Mouse (Mus musculus): ENCODE measurements at regions not wholly inside any gene's neighbourhood (a gene's known extent, or its start where the extent isn't known, plus 50 kb on each side); places are given as distances from the start of the nearest gene placed in this dataset.

- Histone ChIP-seq H3K27me3 (no peaks in the 10 kb centered on the region), H3K4me3 (no peak overlapping the region), H3K9ac (replicated peaks) (no peak overlapping the region), H3K27ac (replicated peaks) (no peak overlapping the region), H3K4me2 (replicated peaks) (no peak overlapping the region), H3K4me1 (no peaks in the 10 kb centered on the region), H3K36me3 (no peaks in the 10 kb centered on the region), H3K9me3 (no peaks in the 10 kb centered on the region)
- WGBS = 81% methylated on average over 6 of the region's 6 CpGs
- no peak for ATAC-seq (replicated peaks)
Observed at GRCm38 (mm10) chr14:105056171-105056570, 121.0 kb downstream of the Rbm26 start.

GRCm38 (mm10) chr14:105038798-105039197 is 138.3 kb downstream of the Rbm26 start:
- Histone ChIP-seq H3K4me2 (replicated peaks) (no peak overlapping the region), H3K27me3 (no peaks in the 10 kb centered on the region), H3K9ac (replicated peaks) (no peak overlapping the region), H3K4me1 (no peaks in the 10 kb centered on the region), H3K36me3 (no peaks in the 10 kb centered on the region), H3K9me3 (no peaks in the 10 kb centered on the region), H3K4me3 (no peak overlapping the region), H3K27ac (replicated peaks) (no peak overlapping the region)
- ATAC-seq (replicated peaks) = no peak

- 35% methylated on average over 14 of the region's 14 CpGs for WGBS
- H3K4me3 ChIP-seq = no peak overlapping the region
- H3K9ac ChIP-seq (replicated peaks) = no peak overlapping the region
- H3K4me2 ChIP-seq (replicated peaks) = no peak overlapping the region; the same call in 1 of the 2 replicates
- H3K36me3 ChIP-seq = no peaks in the 10 kb centered on the region
- no peaks in the 10 kb centered on the region for H3K4me1 ChIP-seq
- no peak overlapping the region for H3K27ac ChIP-seq (replicated peaks)
- no peaks in the 10 kb centered on the region for H3K9me3 ChIP-seq
- no peak; the same call in 1 of the 2 replicates for ATAC-seq (replicated peaks)
- H3K27me3 ChIP-seq = no peaks in the 10 kb centered on the region
Observed at GRCm38 (mm10) chr14:105034712-105035377, 142.3 kb downstream of the Rbm26 start.

- Histone ChIP-seq H3K9me3 (no peaks in the 10 kb centered on the region), H3K4me3 (no peak overlapping the region), H3K36me3 (no peaks in the 10 kb centered on the region), H3K27ac (replicated peaks) (no peak overlapping the region), H3K4me2 (replicated peaks) (no peak overlapping the region), H3K9ac (replicated peaks) (no peak overlapping the region), H3K27me3 (no peaks in the 10 kb centered on the region), H3K4me1 (no peaks in the 10 kb centered on the region)
- no peak for ATAC-seq (replicated peaks)
- 68% methylated on average over 6 of the region's 6 CpGs for WGBS
Observed at GRCm38 (mm10) chr14:105019971-105020370, 157.2 kb downstream of the Rbm26 start.

- whole genome bisulfite sequencing = 48% methylated on average over 17 of the region's 17 CpGs
- H3K4me3 ChIP-seq = no peak overlapping the region
- H3K36me3 ChIP-seq = no peaks in the 10 kb centered on the region
- no peaks in the 10 kb centered on the region for H3K27me3 ChIP-seq
- ATAC-seq (replicated peaks) = no peak
- H3K27ac ChIP-seq (replicated peaks) = no peak overlapping the region
- H3K9ac ChIP-seq (replicated peaks) = no peak overlapping the region
- no peaks in the 10 kb centered on the region for H3K4me1 ChIP-seq
- H3K9me3 ChIP-seq = no peaks in the 10 kb centered on the region
- no peak overlapping the region for H3K4me2 ChIP-seq (replicated peaks)
Observed at GRCm38 (mm10) chr14:105016089-105016846, 160.9 kb downstream of the Rbm26 start.

- H3K9ac ChIP-seq (replicated peaks) = no peak overlapping the region
- no peak overlapping the region for H3K4me3 ChIP-seq
- H3K27me3 ChIP-seq = no peaks in the 10 kb centered on the region
- WGBS = 86% methylated on average over 2 of the region's 2 CpGs
- no peak for ATAC-seq (replicated peaks)
- no peaks in the 10 kb centered on the region for H3K4me1 ChIP-seq
- H3K9me3 ChIP-seq = no peaks in the 10 kb centered on the region
- H3K4me2 ChIP-seq (replicated peaks) = no peak overlapping the region
- H3K27ac ChIP-seq (replicated peaks) = no peak overlapping the region
- no peaks in the 10 kb centered on the region for H3K36me3 ChIP-seq
Observed at GRCm38 (mm10) chr14:105015278-105015677, 161.8 kb downstream of the Rbm26 start.

- Histone ChIP-seq H3K9me3 (no peaks in the 10 kb centered on the region), H3K36me3 (no peaks in the 10 kb centered on the region), H3K4me3 (no peak overlapping the region), H3K4me1 (no peaks in the 10 kb centered on the region), H3K4me2 (replicated peaks) (no peak overlapping the region), H3K9ac (replicated peaks) (no peak overlapping the region), H3K27ac (replicated peaks) (no peak overlapping the region), H3K27me3 (no peaks in the 10 kb centered on the region)
- no peak for ATAC-seq (replicated peaks)
Observed at GRCm38 (mm10) chr14:105010742-105011141, 166.4 kb downstream of the Rbm26 start.

- no peak for ATAC-seq (replicated peaks)
- no peak overlapping the region for H3K4me3 ChIP-seq
- H3K9me3 ChIP-seq = no peaks in the 10 kb centered on the region
- H3K36me3 ChIP-seq = no peaks in the 10 kb centered on the region
- H3K9ac ChIP-seq (replicated peaks) = no peak overlapping the region
- H3K27ac ChIP-seq (replicated peaks) = no peak overlapping the region
- no peaks in the 10 kb centered on the region for H3K4me1 ChIP-seq
- H3K4me2 ChIP-seq (replicated peaks) = no peak overlapping the region
- 75% methylated on average over 2 of the region's 2 CpGs for WGBS
- no peaks in the 10 kb centered on the region for H3K27me3 ChIP-seq
Observed at GRCm38 (mm10) chr14:105008331-105008730, 168.8 kb downstream of the Rbm26 start.

- WGBS = 93% methylated on average over 3 of the region's 3 CpGs
- ATAC-seq (replicated peaks) = no peak
- no peaks in the 10 kb centered on the region for H3K27me3 ChIP-seq
Observed at GRCm38 (mm10) chr14:104994066-104994465, 183.1 kb downstream of the Rbm26 start.

GRCm38 (mm10) chr14:104966046-104966445 is 211.1 kb downstream of the Rbm26 start:
- Histone ChIP-seq H3K9ac (replicated peaks) (no peak overlapping the region), H3K4me1 (no peaks in the 10 kb centered on the region), H3K4me2 (replicated peaks) (no peak overlapping the region), H3K27ac (replicated peaks) (no peak overlapping the region), H3K4me3 (no peak overlapping the region), H3K9me3 (no peaks in the 10 kb centered on the region), H3K27me3 (no peaks in the 10 kb centered on the region), H3K36me3 (no peaks in the 10 kb centered on the region)
- 66% methylated on average over 1 of the region's 1 CpGs for WGBS
- no peak for ATAC-seq (replicated peaks)

More at GRCm38 (mm10) chr14:104994066-104994465, 183.1 kb downstream of the Rbm26 start:
- Histone ChIP-seq H3K9me3 (no peaks in the 10 kb centered on the region), H3K4me3 (no peak overlapping the region), H3K4me2 (replicated peaks) (no peak overlapping the region), H3K27ac (replicated peaks) (no peak overlapping the region), H3K4me1 (no peaks in the 10 kb centered on the region), H3K9ac (replicated peaks) (no peak overlapping the region), H3K36me3 (no peaks in the 10 kb centered on the region)

GRCm38 (mm10) chr14:104943450-104943849 is 233.7 kb downstream of the Rbm26 start:
- H3K4me1 ChIP-seq = no peaks in the 10 kb centered on the region
- no peak overlapping the region for H3K9ac ChIP-seq (replicated peaks)
- no peak overlapping the region for H3K4me3 ChIP-seq
- no peak for ATAC-seq (replicated peaks)
- no peaks in the 10 kb centered on the region for H3K27me3 ChIP-seq
- no peak overlapping the region for H3K27ac ChIP-seq (replicated peaks)
- H3K36me3 ChIP-seq = no peaks in the 10 kb centered on the region
- no peak overlapping the region for H3K4me2 ChIP-seq (replicated peaks)
- 80% methylated on average over 5 of the region's 5 CpGs for WGBS
- no peaks in the 10 kb centered on the region for H3K9me3 ChIP-seq

GRCm38 (mm10) chr14:104939961-104940360 is 237.2 kb downstream of the Rbm26 start:
- Histone ChIP-seq H3K36me3 (no peaks in the 10 kb centered on the region), H3K9ac (replicated peaks) (no peak overlapping the region), H3K27me3 (no peaks in the 10 kb centered on the region), H3K4me3 (no peak overlapping the region), H3K4me1 (no peaks in the 10 kb centered on the region), H3K4me2 (replicated peaks) (no peak overlapping the region), H3K9me3 (no peaks in the 10 kb centered on the region), H3K27ac (replicated peaks) (no peak overlapping the region)
- WGBS = 89% methylated on average over 15 of the region's 15 CpGs
- ATAC-seq (replicated peaks) = no peak

All from forebrain, embryonic 15.5 days (tissue).